Mouse (Mus musculus) erythroblast, embryonic 14.5 days (primary cell): ENCODE data around the gene Parp6.

Experiments used
- GATA1 ChIP-seq: IDR thresholded peaks from 2 replicates; pipeline ENCODE4 v1.6.1; 2012; ENCODE audit warnings: low read length, inconsistent platforms, mixed read lengths
- TAL1 ChIP-seq: IDR thresholded peaks from 3 replicates; pipeline ENCODE4 v1.6.1; 2012; ENCODE audit warnings: low read length, inconsistent platforms, mixed read lengths

DNA sequence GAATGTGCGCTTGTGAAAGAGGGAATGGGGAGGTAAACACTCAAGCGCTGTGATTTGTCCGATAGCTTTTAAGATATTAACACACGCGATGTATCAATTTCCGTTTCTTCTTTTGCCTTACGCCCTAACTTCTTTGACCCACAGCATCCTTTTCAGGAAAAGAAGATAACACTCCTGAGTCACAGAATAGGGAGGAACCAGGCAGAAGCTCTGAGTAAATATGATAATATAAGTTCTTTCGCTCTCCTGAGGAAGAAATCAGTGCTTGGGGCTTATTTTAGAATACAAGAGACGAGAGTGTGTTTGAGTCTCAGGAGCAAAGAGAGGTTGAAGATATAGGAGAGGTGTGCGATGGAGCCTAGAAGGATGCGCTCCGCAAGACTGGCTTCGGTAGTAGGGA lies 39.7 kb upstream of the Parp6 start:
- TF ChIP-seq TAL1: no peak
- TF ChIP-seq GATA1: no peak
